Mouse (Mus musculus): ENCODE data around the gene Gm16485.

Gm16485 gene

DNA sequence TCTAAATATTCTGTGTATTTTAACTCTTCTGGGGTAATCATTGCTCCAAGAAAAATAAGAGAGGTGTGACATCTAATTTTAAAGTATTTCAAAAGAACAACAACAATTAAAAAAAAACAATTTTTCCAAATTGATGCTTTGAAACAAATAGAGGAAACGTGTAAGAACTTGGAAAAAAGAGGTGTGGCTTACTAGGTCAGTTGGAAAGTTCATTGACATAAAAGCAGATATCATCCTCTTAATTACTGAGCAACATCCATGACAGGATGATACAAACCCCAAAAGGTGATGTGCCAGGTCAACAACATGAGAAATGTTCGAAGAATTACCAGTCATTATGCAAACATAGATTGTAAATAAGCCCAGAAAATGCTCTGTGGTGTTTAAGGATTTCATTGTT, at the start of gene Gm16485:
Gene Gm16485, plus strand, starts transcription at position 301 of the 400 bp plus-strand sequence.
- DNase-seq = no peak

- no peak for DNase-seq
These were observed 44.0 kb upstream of the Gm16485 start for GRCm38 (mm10) chr9:8927561-8927960.

DNA sequence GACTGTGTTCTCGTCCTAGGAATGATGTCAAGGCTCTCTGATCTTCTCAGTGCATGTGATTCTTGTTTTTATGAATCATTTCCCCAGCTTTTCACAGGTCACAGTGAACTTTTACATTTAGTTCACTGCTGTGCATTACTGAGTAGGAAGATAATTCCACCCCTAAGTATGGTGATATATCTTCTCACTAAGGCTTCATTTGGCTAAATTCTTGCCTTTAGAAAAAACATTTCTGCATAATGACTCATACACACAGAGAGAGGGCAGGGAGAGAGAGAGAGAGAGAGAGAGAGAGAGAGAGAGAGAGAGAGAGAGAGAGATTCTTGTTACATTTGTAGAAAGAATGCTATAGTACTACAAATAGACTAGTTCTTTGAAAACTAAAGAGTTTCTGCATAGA, 33.8 kb upstream of the Gm16485 start:
- DNase-seq = no peak

DNA sequence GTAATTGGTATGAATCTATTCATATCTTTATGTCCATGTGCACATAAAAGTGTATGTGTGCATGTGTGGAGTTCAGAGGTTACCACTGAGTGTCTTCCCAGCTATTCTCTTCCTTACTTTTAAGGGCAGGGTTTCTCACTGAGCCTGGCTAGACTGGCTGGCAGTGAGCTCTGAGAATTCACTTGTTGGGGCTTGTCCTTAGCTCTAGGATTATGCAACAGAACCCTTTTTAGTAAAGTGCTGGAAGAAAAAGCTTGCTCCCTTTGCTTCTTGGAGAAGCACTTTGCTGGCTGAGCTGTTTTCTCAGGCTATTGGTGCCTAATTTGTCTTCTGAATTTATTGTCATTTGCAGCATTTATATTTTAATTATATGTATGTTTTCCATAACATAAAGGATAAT, 18.3 kb upstream of the Gm16485 start:
- no peak for DNase-seq

DNA sequence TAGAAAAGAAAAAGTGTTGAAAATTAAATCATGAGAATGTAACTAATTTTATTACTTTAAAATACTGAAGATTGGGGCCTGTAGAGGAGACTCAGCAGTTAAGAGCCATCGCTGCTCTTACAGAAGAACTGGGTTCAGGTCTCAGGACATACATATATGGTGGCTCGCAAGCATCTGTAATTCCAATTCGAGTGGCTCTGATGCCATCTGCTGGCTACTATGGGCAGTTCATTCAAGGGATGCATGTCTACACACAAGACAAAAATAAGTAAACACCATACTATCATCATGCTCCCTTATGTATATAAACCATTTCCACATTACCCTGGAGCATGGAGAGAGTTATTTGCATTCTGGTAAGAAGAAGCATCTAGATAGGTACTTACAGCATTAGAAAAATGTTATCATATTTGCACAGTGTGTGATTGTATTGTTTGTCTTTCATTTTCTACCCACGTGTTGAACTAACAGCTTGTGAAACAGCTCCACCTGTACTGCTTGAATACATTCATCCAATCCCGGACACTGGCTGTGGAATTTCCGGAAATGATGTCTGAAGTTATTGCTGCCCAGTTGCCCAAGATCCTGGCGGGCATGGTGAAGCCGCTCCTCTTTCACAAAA, 7.0 kb upstream of the Gm16485 start:
- peak; percentile 43 for DNase-seq

- no peak for DNase-seq
These were observed 1.4 kb upstream of the Gm16485 start for GRCm38 (mm10) chr9:8970240-8970639.

- DNase-seq = no peak
These were observed 6.2 kb downstream of the Gm16485 start for GRCm38 (mm10) chr9:8977775-8978174.

DNA sequence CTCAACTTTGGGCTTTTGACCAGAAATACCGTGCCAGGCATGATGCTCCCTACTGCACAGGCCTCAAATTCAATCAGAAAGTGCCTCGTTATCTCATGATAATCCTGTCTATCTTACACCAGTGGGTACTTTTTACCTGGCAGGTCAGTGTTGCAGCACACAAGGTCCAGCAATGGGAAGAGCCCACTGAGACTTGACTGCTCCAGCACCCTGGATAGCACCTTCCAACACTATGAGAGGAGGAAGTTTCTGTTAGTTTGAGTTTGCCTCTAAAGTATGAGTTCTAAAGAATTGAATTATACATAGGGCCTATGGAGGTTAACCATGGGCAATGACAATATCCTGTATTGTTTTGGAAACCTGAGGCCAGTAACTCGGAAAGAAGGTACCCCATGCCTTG, 10.7 kb downstream of the Gm16485 start:
- no peak for DNase-seq

- DNase-seq = no peak
These were observed 24.9 kb downstream of the Gm16485 start for GRCm38 (mm10) chr9:8996494-8996893.

DNA sequence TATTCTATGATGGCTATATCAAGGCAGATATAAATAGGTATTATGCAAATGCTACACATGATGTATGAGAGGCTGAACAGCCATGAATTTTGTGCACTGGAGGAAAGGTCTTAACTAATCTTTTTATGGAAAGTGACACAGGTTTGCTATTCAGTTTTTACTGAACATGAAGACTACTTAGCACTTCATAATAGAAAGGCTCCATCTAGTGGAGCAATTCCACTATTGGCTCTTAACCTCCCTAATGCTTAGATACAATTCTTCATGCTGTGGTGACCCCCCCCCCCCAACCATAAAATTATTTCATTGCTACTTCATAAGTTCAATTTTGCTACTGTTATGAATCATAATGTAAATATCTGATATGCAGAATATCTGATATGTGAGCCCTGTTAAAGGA, 29.6 kb downstream of the Gm16485 start:
- DNase-seq = no peak

DNA sequence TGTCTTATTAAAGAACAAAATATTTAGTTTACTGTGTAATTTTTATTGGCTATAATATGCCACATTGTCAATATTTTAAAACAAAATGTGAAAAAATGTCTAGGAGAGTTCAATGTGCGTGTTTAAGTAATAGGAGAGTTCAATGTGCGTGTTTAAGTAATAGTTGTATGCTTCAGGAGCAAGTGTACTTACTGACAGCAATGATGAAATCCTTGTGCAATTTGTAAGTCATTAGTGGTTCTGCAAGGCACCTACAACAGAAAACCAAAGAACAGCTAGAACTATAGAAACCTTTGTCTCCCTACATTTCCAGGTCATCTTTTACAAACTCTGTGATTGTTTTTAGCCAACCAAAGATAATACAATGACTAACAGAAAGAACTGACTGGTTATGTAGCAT, 43.5 kb downstream of the Gm16485 start:
- DNase-seq = no peak
